Mouse (Mus musculus) intestine, postnatal 0 days (tissue): Measurements from ENCODE around the gene Rab40b. TPM values are rescaled to one million over a fixed set of nuclear protein-coding genes. Genes with fewer than 3 reads are reported as not detected.

Source experiments
- ATAC-seq: fragments of 200-750 bp; cut with Nextera tagmentation; 2 replicates; pipeline ENCODE4 v1.8.0; 2017; ENCODE audit warnings: mild to moderate bottlenecking, moderate TSS enrichment, moderate library complexity
- H3K27ac ChIP-seq: fragments of 300-500 bp; sonication (generic); 2 replicates; pipeline ENCODE4 v1.5.1; 2014; ENCODE audit warnings: mild to moderate bottlenecking, low read depth, low read length, moderate library complexity
- H3K27me3 ChIP-seq: fragments of 300-500 bp; sonication (generic); replicated peaks from 2 replicates; pipeline ENCODE4 v1.6.1; 2014; ENCODE audit warnings: low read length, mixed read lengths; ENCODE audit not compliant: control insufficient read depth, insufficient read depth
- H3K36me3 ChIP-seq: fragments of 300-500 bp; sonication (generic); 2 replicates; pipeline ENCODE4 v1.6.1; 2014; ENCODE audit warnings: mild to moderate bottlenecking, moderate library complexity; ENCODE audit not compliant: control insufficient read depth, insufficient read depth
- H3K4me1 ChIP-seq: fragments of 300-500 bp; sonication (generic); replicated peaks from 2 replicates; pipeline ENCODE4 v1.6.1; 2014; ENCODE audit warnings: antibody characterized with exemption, low read length, mixed read lengths; ENCODE audit not compliant: control insufficient read depth, insufficient read depth
- H3K4me2 ChIP-seq: fragments of 300-500 bp; sonication (generic); replicated peaks from 2 replicates; pipeline ENCODE4 v1.6.1; 2014; ENCODE audit warnings: low read depth, mild to moderate bottlenecking, moderate library complexity
- H3K4me3 ChIP-seq: fragments of 300-500 bp; sonication (generic); 2 replicates; pipeline ENCODE4 v1.5.1; 2014; ENCODE audit warnings: low read depth, low read length
- H3K9ac ChIP-seq: fragments of 300-500 bp; sonication (generic); 2 replicates; pipeline ENCODE4 v1.6.1; 2014; ENCODE audit warnings: mild to moderate bottlenecking, low read depth, low read length
- H3K9me3 ChIP-seq: fragments of 300-500 bp; sonication (generic); 2 replicates; pipeline ENCODE4 v1.6.1; 2016; ENCODE audit warnings: mixed run types; ENCODE audit not compliant: control insufficient read depth
- CTCF ChIP-seq: sonication (generic); IDR thresholded peaks from 2 replicates; pipeline ENCODE4 v1.5.1; 2016; ENCODE audit warnings: low read depth, mild to moderate bottlenecking, control low read depth, antibody characterized with exemption, moderate library complexity
- WGBS: fragments of 180-500 bp; shearing (Covaris S2); extraction: QIAGEN DNeasy Blood & Tissue Kit; methylation state at CpG from one replicate; pipeline ENCODE4 v1.1.7; 2014; 5-methylcytosine and 5-hydroxymethylcytosine counted together
- microRNA-seq: library from miRNA; unstranded; fragments of <30 nt; microRNA quantifications from one replicate; pipeline ENCODE4, GENCODE M21; 2016
- polyA plus RNA-seq: library from polyadenylated mRNA; unstranded; fragments of >200 nt; fragmentation: Nextera tagmentation; extraction: Ambion mirVana; gene quantifications from 2 replicates; pipeline ENCODE4 v1.2.1, GENCODE M21; 2015

Gene Rab40b
- polyA plus RNA-seq, 1 experiment from 2014 or later, result 2.2 TPM

DNA sequence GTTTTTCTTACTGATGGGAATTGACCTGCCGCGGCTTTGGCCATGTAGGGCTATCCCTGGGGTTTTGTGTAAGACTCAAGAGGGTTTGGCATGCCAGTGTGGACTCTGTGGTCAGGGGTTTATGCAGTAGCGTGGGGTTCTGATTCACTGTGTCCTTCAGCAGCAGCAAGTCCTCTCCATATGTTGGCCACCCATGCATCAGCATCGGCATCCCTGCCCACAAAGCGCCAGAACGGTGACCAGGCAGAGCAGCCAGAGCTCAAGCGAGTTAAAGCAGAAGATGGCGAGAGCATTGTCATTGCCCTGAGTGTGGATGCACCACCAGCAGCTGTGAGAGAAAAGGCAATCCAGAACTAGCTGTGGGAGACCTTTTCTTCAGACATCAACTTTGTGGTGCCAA, 81.4 kb downstream of the Rab40b start:
- Histone ChIP-seq H3K27me3 (no peaks in the 10 kb centered on the region), H3K9ac (no peak overlapping the region), H3K4me1 (no peaks in the 10 kb centered on the region), H3K4me2 (no peak overlapping the region), H3K27ac (no peak overlapping the region), H3K9me3 (no peaks in the 10 kb centered on the region), H3K36me3 (peaks cover 74% of the 10 kb centered on the region), H3K4me3 (no peak overlapping the region)
- TF ChIP-seq CTCF, result no peak
- WGBS, result 98% methylated on average over 8 of the region's 8 CpGs
- no peak for ATAC-seq

Small RNA genes lying within 50 kb of the gene (microRNA-seq; reads per million reads assigned to microRNA genes)
- not detected for gene Mir7236

Other genes starting within 250 kb of the Rab40b start
- not detected in 2 replicates for gene Tex19.1, start 242.1 kb downstream of the Rab40b start, polyA plus RNA-seq
- gene Uts2r, start 228.0 kb downstream of the Rab40b start, polyA plus RNA-seq, result not detected in 2 replicates
- 7.3 and 8.4 TPM in 2 replicates for gene Hexdc, start 183.8 kb downstream of the Rab40b start, polyA plus RNA-seq
- gene Ogfod3, start 183.5 kb downstream of the Rab40b start, polyA plus RNA-seq, result 33.7 and 34.8 TPM in 2 replicates
- gene Cybc1, start 158.9 kb downstream of the Rab40b start, polyA plus RNA-seq, result 21.0 and 23.2 TPM in 2 replicates
- 13.5 and 13.9 TPM in 2 replicates for gene Narf, start 151.0 kb downstream of the Rab40b start, polyA plus RNA-seq
- gene Foxk2, start 128.3 kb downstream of the Rab40b start, polyA plus RNA-seq, result 3.7 TPM in 2 replicates
- 47.0 and 47.9 TPM in 2 replicates for gene Wdr45b, start 33.8 kb downstream of the Rab40b start, polyA plus RNA-seq
- gene Fn3krp, start 33.1 kb upstream of the Rab40b start, polyA plus RNA-seq, result 3.4 and 3.5 TPM in 2 replicates
- 0.51 and 0.60 TPM in 2 replicates for gene Fn3k, start 46.7 kb upstream of the Rab40b start, polyA plus RNA-seq
- gene Tbcd, start 63.7 kb upstream of the Rab40b start, polyA plus RNA-seq, result 29.9 and 31.5 TPM in 2 replicates
- 0.24 and 0.26 TPM in 2 replicates for gene Zfp750, start 131.1 kb upstream of the Rab40b start, polyA plus RNA-seq